Mouse (Mus musculus) midbrain, embryonic 16.5 days (tissue): ENCODE measurements at regions not wholly inside any gene's neighbourhood (a gene's known extent, or its start where the extent isn't known, plus 50 kb on each side); places are given as distances from the start of the nearest gene placed in this dataset.
A peak's percentile ranks its signal among the peaks of the same experiment; 100 is the strongest.

Experiments used
- ATAC-seq: fragments of 200-750 bp; cut with Nextera tagmentation; 2 replicates; pipeline ENCODE4 v1.8.0; 2017; ENCODE audit warnings: moderate TSS enrichment
- H3K27ac ChIP-seq: fragments of 300-500 bp; sonication (generic); 2 replicates; pipeline ENCODE4 v1.5.1; 2014; ENCODE audit warnings: mild to moderate bottlenecking, low read length, mixed read lengths
- H3K27me3 ChIP-seq: fragments of 300-500 bp; sonication (generic); 2 replicates; pipeline ENCODE4 v1.6.1; 2014; ENCODE audit warnings: low read depth, low read length, mixed read lengths; ENCODE audit not compliant: control insufficient read depth, insufficient read depth
- H3K36me3 ChIP-seq: fragments of 300-500 bp; sonication (generic); 2 replicates; pipeline ENCODE4 v1.6.1; 2014; ENCODE audit warnings: mild to moderate bottlenecking, low read length, moderate library complexity, mixed read lengths; ENCODE audit not compliant: control insufficient read depth, insufficient read depth
- H3K4me1 ChIP-seq: fragments of 300-500 bp; sonication (generic); 2 replicates; pipeline ENCODE4 v1.6.1; 2014; ENCODE audit warnings: mild to moderate bottlenecking, low read length, mixed read lengths; ENCODE audit not compliant: control insufficient read depth, insufficient read depth
- H3K4me2 ChIP-seq: fragments of 300-500 bp; sonication (generic); 2 replicates; pipeline ENCODE4 v1.6.1; 2014; ENCODE audit warnings: mild to moderate bottlenecking, low read length, mixed read lengths
- H3K4me3 ChIP-seq: fragments of 300-500 bp; sonication (generic); 2 replicates; pipeline ENCODE4 v1.5.1; 2014; ENCODE audit warnings: low read depth, mild to moderate bottlenecking, low read length, moderate library complexity, mixed read lengths
- H3K9ac ChIP-seq: fragments of 300-500 bp; sonication (generic); 2 replicates; pipeline ENCODE4 v1.6.1; 2014; ENCODE audit warnings: low read depth, low read length, mixed read lengths
- H3K9me3 ChIP-seq: fragments of 300-500 bp; sonication (generic); replicated peaks from 2 replicates; pipeline ENCODE4 v1.6.1; 2014; ENCODE audit warnings: mild to moderate bottlenecking, low read length, mixed read lengths; ENCODE audit not compliant: control insufficient read depth, poor library complexity, severe bottlenecking
- WGBS: fragments of 180-500 bp; shearing (Covaris S2); extraction: QIAGEN DNeasy Blood & Tissue Kit; methylation state at CpG from one replicate; pipeline ENCODE4 v1.1.7; 2014; 5-methylcytosine and 5-hydroxymethylcytosine counted together

GRCm38 (mm10) chr12:12765055-12765454, 176.7 kb downstream of the Mycn start:
- no peak overlapping the region for H3K4me3 ChIP-seq
- no peaks in the 10 kb centered on the region for H3K27me3 ChIP-seq
- H3K36me3 ChIP-seq, result no peaks in the 10 kb centered on the region
- H3K27ac ChIP-seq, result no peak overlapping the region
- no peak for ATAC-seq
- WGBS, result 81% methylated on average over 8 of the region's 8 CpGs
- H3K4me2 ChIP-seq, result no peak overlapping the region
- H3K9me3 ChIP-seq, result no peaks in the 10 kb centered on the region
- no peaks in the 10 kb centered on the region; the same call in 1 of the 2 replicates for H3K4me1 ChIP-seq
- no peak overlapping the region for H3K9ac ChIP-seq

GRCm38 (mm10) chr12:12764586-12764985, 177.1 kb downstream of the Mycn start:
- no peaks in the 10 kb centered on the region for H3K36me3 ChIP-seq
- no peak overlapping the region for H3K9ac ChIP-seq
- WGBS, result 81% methylated on average over 4 of the region's 4 CpGs
- no peak for ATAC-seq
- H3K27me3 ChIP-seq, result no peaks in the 10 kb centered on the region
- no peak overlapping the region for H3K27ac ChIP-seq
- no peaks in the 10 kb centered on the region for H3K9me3 ChIP-seq
- H3K4me2 ChIP-seq, result no peak overlapping the region
- H3K4me1 ChIP-seq, result no peaks in the 10 kb centered on the region; the same call in 1 of the 2 replicates
- H3K4me3 ChIP-seq, result no peak overlapping the region

- WGBS, result 71% methylated on average over 2 of the region's 2 CpGs
Observed at GRCm38 (mm10) chr12:12756301-12756948, 185.3 kb downstream of the Mycn start.

GRCm38 (mm10) chr12:12753849-12754248, 187.9 kb downstream of the Mycn start:
- no peaks in the 10 kb centered on the region for H3K36me3 ChIP-seq
- WGBS, result 13% methylated on average over 9 of the region's 9 CpGs
- no peaks in the 10 kb centered on the region for H3K4me1 ChIP-seq
- H3K9me3 ChIP-seq, result no peaks in the 10 kb centered on the region
- no peak overlapping the region for H3K4me2 ChIP-seq
- no peak overlapping the region for H3K4me3 ChIP-seq
- no peak overlapping the region for H3K9ac ChIP-seq
- no peak overlapping the region for H3K27ac ChIP-seq
- no peak for ATAC-seq
- no peaks in the 10 kb centered on the region for H3K27me3 ChIP-seq

More at GRCm38 (mm10) chr12:12756301-12756948, 185.3 kb downstream of the Mycn start:
- H3K4me3 ChIP-seq, result no peak overlapping the region
- no peak overlapping the region for H3K27ac ChIP-seq
- ATAC-seq, result no peak
- H3K4me1 ChIP-seq, result no peaks in the 10 kb centered on the region
- no peaks in the 10 kb centered on the region for H3K36me3 ChIP-seq
- H3K27me3 ChIP-seq, result no peaks in the 10 kb centered on the region
- H3K9me3 ChIP-seq, result no peaks in the 10 kb centered on the region
- no peak overlapping the region for H3K9ac ChIP-seq
- no peak overlapping the region for H3K4me2 ChIP-seq

GRCm38 (mm10) chr12:12751670-12752426, 189.9 kb downstream of the Mycn start:
- 85% methylated on average over 10 of the region's 10 CpGs for WGBS
- no peak overlapping the region for H3K4me3 ChIP-seq
- no peaks in the 10 kb centered on the region for H3K36me3 ChIP-seq
- no peak overlapping the region for H3K9ac ChIP-seq
- H3K27me3 ChIP-seq, result no peaks in the 10 kb centered on the region
- no peak overlapping the region for H3K27ac ChIP-seq
- no peaks in the 10 kb centered on the region for H3K9me3 ChIP-seq
- no peak overlapping the region for H3K4me2 ChIP-seq
- peak; percentile 57; the same call in 1 of the 2 replicates for ATAC-seq
- no peaks in the 10 kb centered on the region for H3K4me1 ChIP-seq

- no peaks in the 10 kb centered on the region for H3K4me1 ChIP-seq
- H3K9me3 ChIP-seq, result no peaks in the 10 kb centered on the region
- H3K27ac ChIP-seq, result no peak overlapping the region
- no peak overlapping the region for H3K4me3 ChIP-seq
- WGBS, result 82% methylated on average over 3 of the region's 3 CpGs
- no peak overlapping the region for H3K9ac ChIP-seq
- no peak for ATAC-seq
- no peaks in the 10 kb centered on the region for H3K27me3 ChIP-seq
- H3K36me3 ChIP-seq, result no peaks in the 10 kb centered on the region
- H3K4me2 ChIP-seq, result no peak overlapping the region
Observed at GRCm38 (mm10) chr12:12749690-12750089, 192.0 kb downstream of the Mycn start.

GRCm38 (mm10) chr12:12746852-12747454, 194.8 kb downstream of the Mycn start:
- H3K27me3 ChIP-seq, result no peaks in the 10 kb centered on the region
- no peak overlapping the region for H3K4me3 ChIP-seq
- no peaks in the 10 kb centered on the region for H3K9me3 ChIP-seq
- no peaks in the 10 kb centered on the region for H3K4me1 ChIP-seq
- no peak for ATAC-seq
- WGBS, result 40% methylated on average over 4 of the region's 4 CpGs
- no peak overlapping the region for H3K9ac ChIP-seq
- H3K27ac ChIP-seq, result no peak overlapping the region
- no peaks in the 10 kb centered on the region for H3K36me3 ChIP-seq
- no peak overlapping the region for H3K4me2 ChIP-seq

- WGBS, result 65% methylated on average over 2 of the region's 2 CpGs
- H3K27ac ChIP-seq, result no peak overlapping the region
- H3K4me3 ChIP-seq, result no peak overlapping the region
- H3K36me3 ChIP-seq, result no peaks in the 10 kb centered on the region
- H3K9me3 ChIP-seq, result no peaks in the 10 kb centered on the region
- no peak for ATAC-seq
- H3K27me3 ChIP-seq, result no peaks in the 10 kb centered on the region
- no peak overlapping the region for H3K9ac ChIP-seq
- no peak overlapping the region for H3K4me2 ChIP-seq
- no peaks in the 10 kb centered on the region for H3K4me1 ChIP-seq
Observed at GRCm38 (mm10) chr12:12744492-12744891, 197.2 kb downstream of the Mycn start.
